Mouse (Mus musculus) ES-CJ7 (cell line): ENCODE data around the gene Nckap1l.

Source experiments
- DNase-seq: peaks from one replicate; pipeline ENCODE4 v3.0.0; 2011; ENCODE audit warnings: low read depth, low spot score

Nckap1l gene

GRCm38 (mm10) chr15:103537822-103538213, 84.2 kb downstream of the Nckap1l start, which contains the start of gene Ppp1r1a:
TSS of gene Ppp1r1a (minus strand) at chr15:103538003.
- DNase-seq = peak; percentile 71

- no peak for DNase-seq
Measured at GRCm38 (mm10) chr15:103539259-103539658, 85.7 kb downstream of the Nckap1l start.

GRCm38 (mm10) chr15:103540646-103541045, 87.1 kb downstream of the Nckap1l start:
- no peak for DNase-seq

GRCm38 (mm10) chr15:103542526-103542925, 88.9 kb downstream of the Nckap1l start:
- DNase-seq = no peak

GRCm38 (mm10) chr15:103547983-103548382, 94.4 kb downstream of the Nckap1l start:
- peak; percentile 30 for DNase-seq
